Mouse (Mus musculus) erythroid progenitor cell, adult 5-6 weeks (primary cell): Measurements from ENCODE around the gene Dnajc15. TPM values are rescaled to one million over a fixed set of nuclear protein-coding genes. Genes with fewer than 3 reads are reported as not detected.
"Not testable (repeated sequence)": the region's sequence is repeated elsewhere in the genome, so short reads cannot be mapped to it uniquely, and the experiment has no call there.

Source experiments
- ATAC-seq: replicated peaks from 2 replicates; pipeline ENCODE4 v1.8.0; 2016; ENCODE audit warnings: moderate number of reproducible peaks, mild to moderate bottlenecking, moderate TSS enrichment, inconsistent platforms; ENCODE audit not compliant: poor library complexity, low FRiP score, severe bottlenecking
- total RNA-seq, 2 experiments: library from RNA; stranded (forward) in 1 of 2; stranded (reverse) in 1 of 2; fragments of 150-400 nt in 1 of 2; fragments of 186-747, 209-891 nt in 1 of 2; gene quantifications; 2 replicates each; pipeline versions ENCODE4 v1.2.3 to v1.2.4; 2015 to 2017; ENCODE audit warnings: low replicate concordance in 2 of 2

Dnajc15 gene
- total RNA-seq (2015; ENCODE audit: low replicate concordance) (1.7 and 6.1 TPM in 2 replicates), total RNA-seq (2017; ENCODE audit: low replicate concordance) (1.1 and 9.4 TPM in 2 replicates)

DNA sequence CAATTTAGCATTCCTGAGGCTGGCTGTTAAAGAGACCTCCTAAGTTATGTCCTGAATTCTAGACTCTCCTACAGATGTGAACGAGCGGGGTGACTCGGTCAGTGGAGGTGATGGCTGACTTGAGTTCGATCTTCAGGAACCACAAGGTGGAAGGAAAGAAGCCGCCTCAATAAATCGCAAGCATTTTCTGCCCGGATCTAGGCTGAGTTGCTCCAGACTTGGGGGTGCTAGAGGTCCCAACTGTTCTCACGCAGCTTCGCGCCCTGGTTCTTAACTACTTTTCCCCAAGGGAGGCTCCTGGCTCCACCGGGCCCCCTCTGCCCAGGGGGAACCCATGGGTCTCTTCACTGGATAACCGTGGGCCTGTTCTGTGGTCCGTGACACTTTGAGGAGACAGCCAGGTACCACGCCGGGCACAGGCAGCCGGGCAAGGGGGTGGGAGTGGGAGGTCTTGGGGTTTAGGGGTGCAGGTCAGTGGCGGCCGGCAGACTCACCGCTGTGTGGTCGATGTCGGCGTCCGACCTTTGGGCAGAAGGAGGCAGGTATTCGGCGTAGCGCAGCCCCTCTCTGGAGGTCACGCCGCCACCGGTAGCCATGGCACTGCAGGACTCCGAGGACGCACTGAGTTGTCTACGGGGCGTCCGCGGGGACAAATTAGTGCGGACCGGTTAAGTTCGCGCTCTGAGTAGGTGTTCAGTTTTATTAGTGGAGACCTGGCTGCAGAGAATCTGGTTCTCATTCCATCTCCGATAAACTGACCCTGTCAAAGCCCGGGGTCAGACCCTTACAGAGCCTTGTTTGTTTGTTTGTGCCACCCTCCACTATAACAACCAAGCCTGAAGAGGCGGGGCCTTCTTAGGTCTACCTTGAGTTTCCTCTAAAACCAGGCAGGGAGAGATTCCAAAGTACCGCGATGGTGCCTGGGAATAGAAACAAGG lies at the start of gene Dnajc15:
Dnajc15 (minus strand) TSS at position 822 of the 938 bp plus-strand sequence.
- peak; percentile 80 for ATAC-seq

DNA sequence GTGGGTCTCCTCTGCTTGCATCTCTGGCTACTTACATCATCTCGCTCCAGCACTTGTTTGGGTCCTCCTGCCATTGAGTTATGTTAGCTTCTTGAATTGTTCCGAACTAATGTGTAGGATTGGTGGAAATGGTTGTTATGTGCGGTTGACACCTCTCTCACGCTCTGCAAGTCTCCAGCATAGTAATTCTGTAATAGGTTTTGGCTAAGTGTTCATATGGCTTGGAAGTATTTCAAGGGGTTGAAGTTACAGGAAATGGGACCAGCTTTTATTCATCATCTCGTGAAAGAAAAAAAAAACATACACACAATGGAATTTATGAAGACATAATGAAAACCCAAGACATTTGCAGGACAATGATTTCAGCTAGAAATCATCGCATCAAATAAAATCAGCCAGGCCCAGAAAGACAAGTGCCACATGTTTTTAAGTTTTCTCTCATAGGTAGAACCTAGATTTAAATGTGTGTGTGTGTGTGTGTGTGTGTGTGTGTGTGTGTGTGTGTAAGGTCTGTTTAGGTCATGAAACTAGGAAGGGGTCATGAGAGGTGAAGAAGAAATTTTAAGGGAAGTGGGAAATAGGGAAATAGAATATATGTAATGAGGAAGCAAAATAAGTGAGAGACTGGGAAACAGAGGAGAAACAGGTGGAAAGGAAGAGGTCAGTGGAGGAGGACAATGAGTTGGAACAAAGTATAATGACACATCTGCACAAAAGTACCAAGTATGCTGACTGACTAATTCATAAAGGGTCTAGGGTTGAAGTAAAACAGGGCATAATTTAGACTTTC lies 48.3 kb upstream of the Dnajc15 start:
- no peak for ATAC-seq

DNA sequence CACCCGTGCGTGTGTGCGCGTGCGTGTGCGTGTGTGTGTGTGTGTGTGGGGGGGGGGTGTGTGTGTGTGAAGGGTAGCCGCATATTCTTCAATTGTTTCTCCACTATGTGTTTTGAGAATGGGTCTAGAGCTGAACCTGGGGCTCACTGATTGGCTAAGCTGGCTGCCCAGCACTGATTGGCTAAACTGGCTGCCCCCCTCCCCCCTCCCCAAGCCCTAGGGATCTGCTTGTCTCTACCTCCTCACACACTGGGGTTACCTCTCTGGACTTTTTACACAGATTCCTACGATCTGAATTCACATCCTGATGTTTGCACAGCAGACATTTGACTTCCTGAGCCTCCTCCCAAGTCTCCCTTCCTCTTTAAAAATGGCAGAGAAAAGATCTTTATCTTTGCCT lies 46.7 kb upstream of the Dnajc15 start:
- no peak for ATAC-seq

DNA sequence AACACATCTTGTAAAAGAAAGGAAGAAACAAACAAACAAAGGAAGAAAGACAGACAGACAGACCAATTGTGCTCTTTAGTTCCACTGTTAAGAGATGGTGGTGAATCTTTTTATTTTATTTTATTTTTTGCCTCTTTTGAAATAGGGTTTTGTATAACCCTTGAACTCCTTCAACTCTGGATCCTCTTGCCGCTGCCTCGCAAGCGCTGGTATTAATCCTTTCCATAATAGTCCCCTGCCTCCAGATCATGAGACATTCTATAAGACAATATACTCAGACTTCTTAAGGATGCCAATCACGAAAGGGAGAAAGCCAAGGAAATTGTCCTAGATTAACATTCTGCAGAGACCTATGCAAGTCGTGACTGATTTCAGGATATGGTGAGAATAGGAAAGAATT lies 40.9 kb upstream of the Dnajc15 start:
- ATAC-seq, result no peak

DNA sequence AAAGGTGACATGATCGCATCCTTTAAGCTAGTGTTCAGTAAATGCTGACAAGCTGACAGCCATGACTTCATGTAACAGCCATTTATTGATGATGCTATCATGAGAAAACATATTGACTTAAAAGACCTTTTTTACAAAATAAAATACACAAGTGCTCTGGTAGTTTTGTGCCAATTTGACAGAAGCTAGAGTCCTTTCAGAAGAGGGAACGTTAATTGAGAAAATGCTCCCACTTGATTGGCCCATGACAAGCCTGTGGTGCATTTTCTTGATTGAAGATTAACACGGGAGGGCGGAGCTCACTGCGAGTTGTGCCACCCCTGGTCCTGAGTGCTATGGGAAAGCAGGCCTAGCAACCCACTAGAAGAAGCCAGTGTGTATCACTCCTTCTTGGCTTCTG lies 31.7 kb upstream of the Dnajc15 start:
- no peak for ATAC-seq

DNA sequence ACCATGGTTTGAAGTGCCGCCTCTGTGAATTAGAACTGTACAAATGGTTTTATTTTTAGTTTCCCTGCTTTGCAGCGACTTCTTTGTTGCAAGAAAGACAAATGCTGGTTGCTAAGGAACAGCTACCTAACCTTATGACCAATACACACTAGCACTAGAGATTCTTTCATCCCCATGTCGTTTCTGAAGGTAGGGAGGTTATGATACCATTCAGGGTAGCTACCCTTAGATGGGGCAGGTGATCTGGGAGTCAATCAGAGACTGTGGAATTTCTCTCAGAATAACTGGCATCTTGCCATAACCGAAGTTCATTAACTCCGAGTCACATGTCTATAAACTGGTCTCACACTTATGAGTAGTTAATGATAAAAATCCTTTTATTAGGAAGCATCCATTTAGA lies 30.5 kb upstream of the Dnajc15 start:
- no peak for ATAC-seq

DNA sequence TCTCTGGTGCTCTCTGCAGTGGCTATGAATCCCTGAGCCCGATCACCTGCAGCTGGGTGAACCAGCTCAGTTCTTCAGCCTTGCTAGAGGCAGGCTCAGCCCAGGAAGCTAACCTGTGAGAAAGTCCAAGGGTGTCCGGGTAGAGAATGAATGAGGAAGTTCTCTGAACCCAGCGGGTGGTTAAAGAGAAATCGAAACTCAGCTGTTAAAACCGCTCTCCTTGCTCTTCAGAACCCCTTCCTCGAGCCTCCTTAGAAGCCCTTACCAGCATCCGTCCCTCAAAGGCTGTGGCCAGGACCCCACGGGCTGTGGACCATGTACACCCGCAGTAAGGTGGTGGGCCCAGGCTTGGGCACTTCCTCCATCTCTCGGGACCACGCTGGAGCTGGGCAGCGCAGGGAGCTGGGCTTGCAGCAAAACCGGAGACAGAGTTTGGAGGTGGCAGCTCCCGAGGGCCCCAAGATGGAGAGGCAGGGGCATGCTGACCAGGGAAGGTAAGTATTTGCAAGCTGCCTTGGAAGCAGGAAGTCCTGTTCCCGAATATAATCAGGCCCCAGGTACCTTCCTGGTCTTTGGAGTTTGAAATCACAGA lies 29.3 kb upstream of the Dnajc15 start, which contains the start of gene Epsti1:
Epsti1 (plus strand) TSS at position 69 of the 592 bp plus-strand sequence.
- ATAC-seq, result no peak

DNA sequence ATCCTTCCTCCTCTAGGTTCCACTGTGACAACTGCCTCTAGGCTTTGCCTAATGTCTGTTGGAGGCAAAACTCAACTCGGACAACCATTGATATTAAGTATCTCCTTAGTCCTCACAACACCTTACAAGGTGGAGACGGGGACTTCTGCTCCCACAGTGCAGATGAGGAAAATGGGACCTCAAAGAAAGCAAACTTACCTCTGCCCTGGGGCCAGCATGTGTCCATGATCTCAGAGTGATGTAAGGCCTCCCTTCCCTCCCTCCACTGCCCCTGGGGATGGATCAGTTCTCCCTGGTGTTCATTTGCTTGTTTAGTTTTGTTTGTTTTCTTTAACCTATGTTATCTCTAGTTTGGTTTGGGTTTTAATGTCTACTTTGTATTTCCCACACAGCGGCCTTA lies 27.6 kb upstream of the Dnajc15 start:
- ATAC-seq, result no peak

DNA sequence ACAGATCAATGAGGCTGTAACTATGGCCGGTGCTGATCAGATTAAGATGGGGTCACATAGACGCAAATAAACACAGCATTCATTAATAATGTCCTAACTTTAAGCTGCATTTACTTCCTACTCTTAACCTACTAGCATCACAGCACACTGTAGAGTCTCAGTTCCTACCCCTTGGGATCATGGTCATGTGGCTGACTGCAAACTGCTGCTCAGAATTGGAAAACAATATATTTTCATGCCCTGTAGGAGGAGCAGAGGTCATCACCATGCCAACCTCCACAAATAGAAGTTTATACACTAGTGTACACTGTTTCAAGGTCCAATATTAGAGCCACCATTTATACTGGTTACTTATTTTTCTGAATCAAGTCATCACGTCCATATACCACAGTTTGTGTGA lies 21.0 kb upstream of the Dnajc15 start:
- ATAC-seq, result no peak

DNA sequence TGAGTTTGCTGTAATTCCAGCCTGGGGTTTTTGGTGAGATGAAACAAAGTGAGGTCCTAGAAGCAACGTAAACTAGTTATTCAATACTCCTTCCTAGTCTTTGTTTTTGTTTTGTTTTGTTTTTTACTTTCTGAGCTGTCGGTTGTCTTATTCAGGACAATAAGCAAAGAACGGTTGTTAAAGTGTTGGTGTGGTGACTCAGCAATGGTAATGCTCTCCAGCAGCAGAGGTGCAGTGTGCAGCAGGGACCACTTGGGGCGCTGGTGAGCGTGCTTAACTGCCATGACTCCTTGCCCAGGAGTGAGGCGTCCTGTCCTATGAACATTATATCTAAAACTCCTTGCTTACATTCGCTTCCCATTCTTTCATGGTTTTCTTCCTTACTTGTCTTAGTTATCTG lies 15.0 kb upstream of the Dnajc15 start:
- no peak for ATAC-seq

DNA sequence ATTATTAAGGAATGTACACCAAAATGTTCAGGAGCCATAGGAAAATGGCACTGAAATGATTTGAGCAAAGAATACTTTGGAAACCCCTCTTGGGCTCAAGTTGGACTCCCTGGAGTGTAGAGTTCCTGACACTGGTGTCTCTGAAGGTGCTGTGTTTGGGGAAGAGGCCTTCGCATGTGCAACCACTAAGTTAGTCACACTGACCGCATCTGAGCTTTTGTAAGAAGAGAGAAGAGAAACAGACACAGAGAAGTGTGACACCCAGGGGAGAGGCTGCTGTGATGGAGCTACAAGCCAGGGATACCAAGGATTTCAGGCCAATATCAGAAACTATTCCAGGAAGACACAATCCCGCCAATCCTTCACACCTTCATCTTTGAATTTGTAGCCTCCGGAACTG lies 12.0 kb upstream of the Dnajc15 start:
- no peak for ATAC-seq

DNA sequence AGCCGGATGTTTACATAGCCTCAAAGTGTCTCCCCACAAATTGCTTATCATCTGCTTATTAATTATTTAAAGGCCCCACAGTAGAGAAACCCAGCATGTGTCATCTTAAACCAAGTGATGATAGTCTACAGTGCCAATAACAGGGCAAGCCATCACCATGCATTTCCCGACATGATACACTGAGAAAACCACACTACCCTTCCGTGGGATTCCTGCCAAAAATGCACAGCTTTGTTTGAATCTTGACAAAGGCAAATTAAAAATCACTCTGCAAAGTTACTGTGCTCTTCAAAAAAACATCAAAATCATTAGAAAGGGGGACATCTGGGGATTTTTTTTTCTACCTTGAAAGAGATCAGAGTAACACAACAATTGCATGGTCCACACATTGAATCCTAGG lies 11.5 kb upstream of the Dnajc15 start:
- no peak for ATAC-seq

DNA sequence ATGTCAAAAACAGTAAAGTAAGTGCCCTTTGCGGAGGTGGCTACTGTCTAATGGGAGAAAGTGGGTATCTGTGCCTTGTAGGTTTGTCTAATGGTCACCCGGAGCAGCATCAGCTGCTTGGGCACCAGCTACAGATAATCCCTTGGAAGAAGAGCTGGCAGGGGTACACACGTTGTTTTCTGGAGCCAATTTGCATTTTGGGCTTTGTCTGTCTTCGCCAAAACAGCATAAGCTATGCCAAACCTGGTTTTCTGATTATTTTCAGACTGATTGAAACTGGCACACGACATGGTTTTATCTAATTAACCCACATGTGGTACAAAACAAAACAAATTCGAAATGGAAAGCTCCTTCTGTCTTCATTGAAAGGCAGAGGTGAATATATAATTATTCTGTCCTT lies 7.7 kb upstream of the Dnajc15 start:
- no peak for ATAC-seq

DNA sequence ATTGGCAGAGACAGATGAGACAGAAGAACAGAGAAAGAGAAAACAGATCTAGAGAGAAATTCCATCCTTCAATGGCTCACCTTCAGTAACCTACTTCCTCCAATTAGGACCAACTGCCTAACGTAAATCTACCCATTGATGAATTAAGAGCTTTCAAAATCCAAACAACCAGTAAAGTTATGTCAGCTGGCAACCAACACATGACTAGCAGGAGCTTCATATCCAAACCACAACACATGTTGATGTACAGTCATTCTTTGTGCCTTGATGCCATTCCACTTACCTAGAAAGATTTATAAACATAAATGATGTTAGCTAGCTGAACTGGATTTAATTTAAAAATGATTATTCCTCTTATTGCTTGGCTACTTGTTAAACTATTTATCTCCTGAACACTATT lies 7.1 kb upstream of the Dnajc15 start:
- ATAC-seq, result no peak

DNA sequence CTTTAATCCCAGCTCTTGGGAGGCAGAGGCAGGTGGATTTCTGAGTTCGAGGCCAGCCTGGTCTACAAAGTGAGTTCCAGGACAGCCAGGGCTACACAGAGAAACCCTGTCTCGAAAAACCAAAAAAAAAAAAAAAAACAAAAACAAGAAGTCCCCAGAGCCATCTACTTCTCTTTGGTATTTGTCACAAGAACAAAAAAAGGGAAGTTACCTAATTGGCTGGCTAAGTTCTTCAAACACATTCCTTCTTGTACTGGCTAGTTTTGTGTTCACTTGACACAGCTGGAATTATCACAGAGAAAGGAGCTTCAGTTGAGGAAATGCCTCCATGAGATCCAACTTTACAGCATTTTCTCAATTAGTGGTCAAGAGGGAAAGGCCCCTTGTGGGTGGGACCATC lies 3.0 kb upstream of the Dnajc15 start:
- ATAC-seq, result not testable (repeated sequence)

DNA sequence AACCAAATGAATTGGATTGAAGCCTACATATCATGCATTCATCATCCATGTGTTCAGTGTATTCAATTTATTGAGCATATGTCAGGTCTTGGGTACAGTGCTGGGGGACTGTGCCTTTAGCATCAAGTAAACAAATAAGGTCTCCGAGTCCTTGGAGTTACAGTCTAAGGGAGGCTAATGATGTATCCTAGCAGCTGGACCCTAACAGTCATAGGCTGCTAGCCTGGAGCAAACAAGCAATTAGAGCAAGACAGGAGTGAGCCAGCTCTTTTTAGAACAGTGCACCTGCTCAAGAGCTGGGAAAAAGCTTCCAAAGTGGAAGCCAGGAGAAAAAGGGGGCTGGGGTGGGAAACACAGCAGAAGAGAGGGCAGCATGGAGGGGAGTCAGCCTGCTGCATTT lies 1.3 kb upstream of the Dnajc15 start:
- ATAC-seq, result no peak

DNA sequence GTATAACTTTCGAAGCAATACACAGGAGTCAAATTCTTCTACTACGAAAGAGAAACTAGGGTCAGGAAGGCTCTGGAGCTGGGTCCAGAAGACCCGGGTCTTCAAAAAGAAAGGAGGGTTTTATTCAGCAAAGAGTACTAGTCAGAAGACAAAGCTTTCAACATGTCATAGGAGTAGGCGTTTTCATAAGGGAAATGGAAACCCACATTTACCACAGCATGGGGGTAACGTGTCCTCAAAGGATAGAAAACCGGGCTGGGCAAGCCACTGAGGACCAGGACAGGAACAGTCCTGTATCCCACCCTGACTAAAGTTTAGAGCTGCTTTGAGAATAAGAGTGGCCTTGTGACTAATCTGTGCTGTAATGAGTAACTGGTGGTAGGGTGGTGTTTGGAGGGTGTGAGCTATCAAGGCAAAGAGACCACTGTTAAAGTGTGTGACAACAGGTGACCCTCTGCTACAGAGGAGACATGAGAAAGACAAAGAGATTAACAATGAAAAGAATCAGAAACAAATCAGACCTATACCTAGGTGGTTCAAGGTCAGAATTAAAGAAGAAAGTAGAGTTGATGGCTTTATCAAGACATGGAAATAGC lies 3.4 kb downstream of the Dnajc15 start:
- ATAC-seq, result no peak

DNA sequence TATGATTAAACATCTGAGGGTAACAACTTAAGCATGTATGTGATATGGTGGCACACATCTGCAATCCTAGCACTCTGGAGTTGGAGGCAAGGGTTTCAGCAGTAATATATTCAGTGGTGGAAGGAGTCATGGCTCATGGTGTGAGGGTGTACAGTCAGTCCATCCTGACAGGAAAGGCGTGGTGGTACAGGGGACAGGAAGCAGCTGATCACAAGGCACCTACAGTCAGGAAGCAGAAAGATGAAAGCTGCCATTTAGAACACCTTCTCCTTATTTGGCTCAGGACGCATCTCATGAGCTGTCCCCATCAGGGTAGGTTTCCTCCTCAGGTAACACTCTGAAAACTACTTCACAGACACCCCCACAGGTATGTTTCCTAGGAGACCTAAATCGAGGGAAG lies 4.0 kb downstream of the Dnajc15 start:
- ATAC-seq, result no peak

DNA sequence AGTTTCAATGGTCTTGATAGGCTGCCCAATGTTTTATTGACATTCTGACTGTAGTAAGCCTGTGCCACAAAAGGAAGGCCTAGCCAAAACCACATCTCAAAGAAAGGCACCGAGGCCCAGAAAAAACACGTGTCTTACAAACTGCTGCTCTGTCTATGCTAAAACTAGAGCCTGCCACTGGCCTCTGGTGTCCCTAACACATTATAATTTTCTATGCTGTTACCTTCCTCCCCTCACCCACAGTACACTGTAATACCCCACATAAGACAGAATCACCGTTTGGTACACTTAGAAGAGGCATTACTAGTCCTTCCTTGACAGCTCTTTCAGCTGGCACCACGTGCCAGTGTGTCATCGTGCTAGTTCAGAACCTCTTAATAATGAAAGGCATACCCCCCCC lies 7.3 kb downstream of the Dnajc15 start:
- no peak for ATAC-seq

DNA sequence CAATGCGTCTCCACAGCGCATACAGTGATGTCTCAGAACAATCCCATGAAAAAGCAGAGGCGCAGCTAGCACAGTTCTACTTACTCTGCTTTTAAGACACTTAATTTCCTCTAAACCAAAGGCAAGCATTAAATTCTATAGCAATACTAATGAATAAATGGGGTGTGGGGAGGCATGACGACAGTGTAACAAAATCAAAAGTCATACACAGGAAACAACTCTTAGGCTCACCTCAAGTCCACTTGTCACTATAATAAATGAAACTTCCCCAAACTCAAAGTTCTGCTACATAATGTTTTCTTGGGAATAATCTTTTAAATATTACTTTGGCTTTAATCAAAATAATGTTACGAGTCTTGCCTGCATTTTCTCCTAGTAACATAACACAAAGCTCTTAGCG lies 10.4 kb downstream of the Dnajc15 start:
- ATAC-seq, result no peak
